In genomic region chr13:45572768-45573167, GRCm38 (mm10) we compare ENCODE assay signal across 9 mouse cellular contexts.
DNase-seq lines count a peak whose midpoint lies in the region; ATAC-seq lines count a peak whose summit lies in the region.
"Had no signal": no experiment of that assay in that cellular context is flagged by ENCODE, and none has a peak within 500 bp of the region (broad histone marks: within the 10 kb centered on the region; RNA-seq: fewer than 3 reads in every experiment).

No protein-coding gene starts in this region.

- peaks cover 6% of the 10 kb centered on the region for H3K4me1 ChIP-seq in heart, embryonic 11.5 days (ENCODE audit: control insufficient read depth, insufficient read depth, low read length)
- no peaks in the 10 kb centered on the region for H3K4me1 ChIP-seq in forebrain, embryonic 14.5 days (ENCODE audit: control insufficient read depth, insufficient read depth, low read length)
- peaks cover 9% of the 10 kb centered on the region for H3K4me1 ChIP-seq in midbrain, embryonic 16.5 days (ENCODE audit: control insufficient read depth, insufficient read depth, low read length)

- no peak overlapping the region for H3K9ac ChIP-seq in heart, embryonic 11.5 days (ENCODE audit: low read depth, low read length)
- H3K9ac ChIP-seq in forebrain, embryonic 14.5 days (ENCODE audit: low read length): no peak overlapping the region
- no peak overlapping the region for H3K9ac ChIP-seq in midbrain, embryonic 16.5 days (ENCODE audit: low read depth, low read length)
- H3K9ac ChIP-seq: limb, embryonic 13.5 days had no signal

- no peak overlapping the region for H3K4me3 ChIP-seq in heart, embryonic 11.5 days (ENCODE audit: low read depth, low read length)
- no peak overlapping the region for H3K4me3 ChIP-seq in forebrain, embryonic 14.5 days (ENCODE audit: low read depth, low read length)
- H3K4me3 ChIP-seq in midbrain, embryonic 16.5 days (ENCODE audit: low read depth, low read length): no peak overlapping the region
- H3K4me3 ChIP-seq: limb, embryonic 13.5 days had no signal

- H3K27me3 ChIP-seq in heart, embryonic 11.5 days (ENCODE audit: control insufficient read depth, insufficient read depth, low read length): no peaks in the 10 kb centered on the region
- H3K27me3 ChIP-seq in forebrain, embryonic 14.5 days (replicated peaks; ENCODE audit: control insufficient read depth, insufficient read depth, low read length): no peaks in the 10 kb centered on the region
- H3K27me3 ChIP-seq in midbrain, embryonic 16.5 days (ENCODE audit: control insufficient read depth, insufficient read depth, low read depth, low read length): no peaks in the 10 kb centered on the region
- H3K27me3 ChIP-seq: limb, embryonic 13.5 days had no signal

- no peak for ATAC-seq in heart, embryonic 11.5 days (replicated peaks; ENCODE audit: insufficient number of reproducible peaks, low FRiP score, low TSS enrichment)
- no peak for ATAC-seq in forebrain, embryonic 14.5 days
- ATAC-seq in midbrain, embryonic 16.5 days: no peak

- DNase-seq in heart, adult 18-20 months: peak; percentile 49 to 83
- DNase-seq in B cell, adult 2 months: peak; percentile 71 to 72
- peak; percentile 79 for DNase-seq in adrenal gland, postnatal 14 days
- DNase-seq in forebrain, embryonic 14.5 days (ENCODE audit: low spot score): peak; percentile 68
- DNase-seq in left cerebral cortex, postnatal 10 days (ENCODE audit: extremely low spot score in 1 of 2, low spot score in 2 of 2): peak; percentile 69 to 74
- DNase-seq in thymus, postnatal 4 days: peak; percentile 77

- no peak overlapping the region for H3K4me2 ChIP-seq in heart, embryonic 11.5 days
- no peak overlapping the region for H3K4me2 ChIP-seq in forebrain, embryonic 14.5 days (ENCODE audit: low read length)
- H3K4me2 ChIP-seq in midbrain, embryonic 16.5 days (ENCODE audit: low read length): no peak overlapping the region
- H3K4me2 ChIP-seq: limb, embryonic 13.5 days had no signal

- H3K36me3 ChIP-seq in heart, embryonic 11.5 days (ENCODE audit: control insufficient read depth, insufficient read depth, low read length): no peaks in the 10 kb centered on the region
- H3K36me3 ChIP-seq in forebrain, embryonic 14.5 days (ENCODE audit: control insufficient read depth, insufficient read depth, low read length): 0 out of 2 replicates have a peak, but pooled peaks cover 1% of the 10 kb centered on the region
- H3K36me3 ChIP-seq in midbrain, embryonic 16.5 days (ENCODE audit: control insufficient read depth, insufficient read depth, low read length): no peaks in the 10 kb centered on the region; the same call in 1 of the 2 replicates

- H3K9me3 ChIP-seq in heart, embryonic 11.5 days (replicated peaks; ENCODE audit: control insufficient read depth, low read length): no peaks in the 10 kb centered on the region
- no peaks in the 10 kb centered on the region for H3K9me3 ChIP-seq in forebrain, embryonic 14.5 days (replicated peaks; ENCODE audit: control insufficient read depth, low read length)
- no peaks in the 10 kb centered on the region for H3K9me3 ChIP-seq in midbrain, embryonic 16.5 days (replicated peaks; ENCODE audit: control insufficient read depth, low read length, poor library complexity, severe bottlenecking)
- H3K9me3 ChIP-seq: limb, embryonic 13.5 days had no signal

- intact Hi-C loops in left cerebral cortex, postnatal 10 days (cut with DNase I): no loop called here

- H3K27ac ChIP-seq in heart, embryonic 11.5 days (ENCODE audit: low read depth, low read length): no peak overlapping the region
- no peak overlapping the region for H3K27ac ChIP-seq in forebrain, embryonic 14.5 days (ENCODE audit: low read depth, low read length)
- peak overlapping the region; percentile 12; the same call in 1 of the 2 replicates for H3K27ac ChIP-seq in midbrain, embryonic 16.5 days (ENCODE audit: low read length)
- H3K27ac ChIP-seq: limb, embryonic 13.5 days had no signal

- 36% methylated on average over 4 of the region's 4 CpGs for WGBS in heart, embryonic 11.5 days (ENCODE audit: insufficient replicate concordance)
- WGBS in forebrain, embryonic 14.5 days: 47% methylated on average over 4 of the region's 4 CpGs
- 33% methylated on average over 4 of the region's 4 CpGs for WGBS in midbrain, embryonic 16.5 days
